8 mouse cellular contexts compared by ENCODE assay signal in genomic region chr11:64978720-64979488, GRCm38 (mm10). TPM values are rescaled to one million over a fixed set of nuclear protein-coding genes. Genes with fewer than 3 reads are reported as not detected.
DNase-seq lines count a peak whose midpoint lies in the region; ATAC-seq and TF ChIP-seq lines count a peak whose summit lies in the region.

Gene Elac2 (plus strand): TSS chr11:64979038.

- H3K4me3 ChIP-seq in embryonic facial prominence, embryonic 14.5 days (ENCODE audit: low read depth, low read length): peak within 1 kb of the TSS; percentile 79
- H3K4me3 ChIP-seq in heart, adult 2 months: peak within 1 kb of the TSS; percentile 97
- H3K4me3 ChIP-seq in limb, embryonic 13.5 days: peak within 1 kb of the TSS; percentile 91
- peak within 1 kb of the TSS; percentile 97 for H3K4me3 ChIP-seq in midbrain, embryonic 16.5 days (ENCODE audit: low read depth, low read length)

- no peaks in the 10 kb centered on the region for H3K9me3 ChIP-seq in embryonic facial prominence, embryonic 14.5 days (ENCODE audit: control insufficient read depth, low read length)
- no peaks in the 10 kb centered on the region for H3K9me3 ChIP-seq in limb, embryonic 13.5 days
- no peaks in the 10 kb centered on the region for H3K9me3 ChIP-seq in midbrain, embryonic 16.5 days (replicated peaks; ENCODE audit: control insufficient read depth, low read length, poor library complexity, severe bottlenecking)

- WGBS in embryonic facial prominence, embryonic 14.5 days: under 1% methylated on average over 45 of the region's 65 CpGs
- under 1% methylated on average over 65 of the region's 65 CpGs for WGBS in heart, adult 2 months
- under 1% methylated on average over 65 of the region's 65 CpGs for WGBS in limb, embryonic 13.5 days
- under 1% methylated on average over 61 of the region's 65 CpGs for WGBS in midbrain, embryonic 16.5 days

- peak; percentile 100 for ATAC-seq in embryonic facial prominence, embryonic 14.5 days (ENCODE audit: low read depth)
- ATAC-seq in limb, embryonic 13.5 days (ENCODE audit: low FRiP score, low read depth): peak; percentile 100
- ATAC-seq in midbrain, embryonic 16.5 days: peak; percentile 100

- peak within 1 kb of the TSS; percentile 76 for H3K4me2 ChIP-seq in embryonic facial prominence, embryonic 14.5 days (ENCODE audit: low read depth, low read length)
- peak within 1 kb of the TSS; percentile 92 for H3K4me2 ChIP-seq in limb, embryonic 13.5 days (replicated peaks)
- H3K4me2 ChIP-seq in midbrain, embryonic 16.5 days (ENCODE audit: low read length): peak within 1 kb of the TSS; percentile 97

- H3K36me3 ChIP-seq in embryonic facial prominence, embryonic 14.5 days (ENCODE audit: control insufficient read depth, insufficient read depth, low read length): peaks cover 19% of the 10 kb centered on the region
- H3K36me3 ChIP-seq in heart, adult 2 months (ENCODE audit: control insufficient read depth, insufficient read depth, low read length): 0 out of 2 replicates have a peak, but pooled peaks cover 5% of the 10 kb centered on the region
- peaks cover 32% of the 10 kb centered on the region for H3K36me3 ChIP-seq in limb, embryonic 13.5 days
- peaks cover 6% of the 10 kb centered on the region; the same call in 1 of the 2 replicates for H3K36me3 ChIP-seq in midbrain, embryonic 16.5 days (ENCODE audit: control insufficient read depth, insufficient read depth, low read length)

- DNase-seq in 3T3-L1 (ENCODE audit: low read depth, low spot score): peak; percentile 98
- peak; percentile 93 to 95 for DNase-seq in adrenal gland, postnatal 4 days (ENCODE audit: low spot score in 2 of 2)
- DNase-seq in embryonic facial prominence, embryonic 14.5 days (ENCODE audit: low spot score): peak; percentile 99
- DNase-seq in heart, adult 2 months: peak; percentile 97
- DNase-seq in kidney, adult 8-10 months: peak; percentile 97 to 98
- peak; percentile 95 to 97 for DNase-seq in spleen, postnatal 10 days (ENCODE audit: low spot score in 2 of 2)

- no peaks in the 10 kb centered on the region for H3K27me3 ChIP-seq in embryonic facial prominence, embryonic 14.5 days (replicated peaks; ENCODE audit: control insufficient read depth, insufficient read depth, low read length)
- no peaks in the 10 kb centered on the region; the same call in 1 of the 2 replicates for H3K27me3 ChIP-seq in heart, adult 2 months (ENCODE audit: control insufficient read depth, insufficient read depth, low read length)
- H3K27me3 ChIP-seq in limb, embryonic 13.5 days: 0 out of 2 replicates have a peak, but pooled peaks cover 7% of the 10 kb centered on the region
- H3K27me3 ChIP-seq in midbrain, embryonic 16.5 days (ENCODE audit: control insufficient read depth, insufficient read depth, low read depth, low read length): peaks cover 2% of the 10 kb centered on the region

- peak; percentile 89 for TF ChIP-seq POLR2A in heart, adult 2 months (IDR thresholded peaks at IDR 0.05; ENCODE audit: insufficient read depth, low read depth, low read length)

- intact Hi-C loops in heart, adult 2 months (cut with DNase I): no loop called here

- no peaks in the 10 kb centered on the region for H3K79me2 ChIP-seq in heart, adult 2 months (replicated peaks; ENCODE audit: control insufficient read depth, insufficient read depth, low read length)

- H3K4me1 ChIP-seq in embryonic facial prominence, embryonic 14.5 days (ENCODE audit: control insufficient read depth, insufficient read depth, low read length): peaks cover 4% of the 10 kb centered on the region; the same call in 1 of the 2 replicates
- H3K4me1 ChIP-seq in heart, adult 2 months (ENCODE audit: control insufficient read depth, insufficient read depth, low read length): peaks cover 2% of the 10 kb centered on the region
- peaks cover 16% of the 10 kb centered on the region for H3K4me1 ChIP-seq in limb, embryonic 13.5 days
- peaks cover 14% of the 10 kb centered on the region for H3K4me1 ChIP-seq in midbrain, embryonic 16.5 days (ENCODE audit: control insufficient read depth, insufficient read depth, low read length)

- H3K27ac ChIP-seq in embryonic facial prominence, embryonic 14.5 days (replicated peaks; ENCODE audit: low read depth, low read length): no peak within 1 kb of the TSS
- peak within 1 kb of the TSS; percentile 78 for H3K27ac ChIP-seq in heart, adult 2 months
- no peak within 1 kb of the TSS for H3K27ac ChIP-seq in limb, embryonic 13.5 days
- peak within 1 kb of the TSS; percentile 70 for H3K27ac ChIP-seq in midbrain, embryonic 16.5 days (ENCODE audit: low read length)

- peak within 1 kb of the TSS; percentile 73 for H3K9ac ChIP-seq in embryonic facial prominence, embryonic 14.5 days (ENCODE audit: low read depth, low read length)
- H3K9ac ChIP-seq in heart, adult 2 months (ENCODE audit: low read depth, low read length): peak within 1 kb of the TSS; percentile 89
- H3K9ac ChIP-seq in limb, embryonic 13.5 days: peak within 1 kb of the TSS; percentile 85
- H3K9ac ChIP-seq in midbrain, embryonic 16.5 days (ENCODE audit: low read depth, low read length): peak within 1 kb of the TSS; percentile 89

- TF ChIP-seq CTCF in heart, adult 2 months (IDR thresholded peaks at IDR 0.05): no peak

- no peak for TF ChIP-seq EP300 in heart, adult 2 months (IDR thresholded peaks at IDR 0.05; ENCODE audit: insufficient read depth, low read depth, low read length)

RNA-seq across cellular contexts. Expression of gene Elac2, which starts in this region (rescaled TPM):
- 10 to 100 TPM; 28.3 to 28.6 TPM for total RNA-seq in adrenal gland, postnatal 4 days (2021)
- 23.9 and 25.8 TPM in 2 replicates for polyA plus RNA-seq in embryonic facial prominence, embryonic 14.5 days (2014; fragmentation: Nextera tagmentation; extraction: Ambion mirVana)
- total RNA-seq in heart, adult 2 months (2021): 10 to 100 TPM; 16.9 to 20.2 TPM
- polyA plus RNA-seq in heart, adult 2 months (2012; rRNA removed): 17.2 TPM in 2 replicates
- polyA plus RNA-seq in limb, embryonic 13.5 days (2015; fragmentation: Nextera tagmentation; extraction: Ambion mirVana): 25.6 and 26.3 TPM in 2 replicates
- polyA plus RNA-seq in midbrain, embryonic 16.5 days (2015; fragmentation: Nextera tagmentation; extraction: Ambion mirVana): 27.6 and 28.6 TPM in 2 replicates

Comparison
In these comparisons a context has a peak if more than half of its experiments do, and no peak if none do; other contexts are left out.
1. H3K27ac ChIP-seq: peak in heart, adult 2 months (single experiment) and midbrain, embryonic 16.5 days (single experiment); none in embryonic facial prominence, embryonic 14.5 days (single experiment) and limb, embryonic 13.5 days (single experiment).
2. Peak in every context shown above with its lines, with median percentiles within 50 percentile points of each other: DNase-seq, ATAC-seq, H3K4me2 ChIP-seq, H3K4me3 ChIP-seq and H3K9ac ChIP-seq.